Comparison of ENCODE assay signal across 23 mouse cellular contexts in the genomic region with DNA sequence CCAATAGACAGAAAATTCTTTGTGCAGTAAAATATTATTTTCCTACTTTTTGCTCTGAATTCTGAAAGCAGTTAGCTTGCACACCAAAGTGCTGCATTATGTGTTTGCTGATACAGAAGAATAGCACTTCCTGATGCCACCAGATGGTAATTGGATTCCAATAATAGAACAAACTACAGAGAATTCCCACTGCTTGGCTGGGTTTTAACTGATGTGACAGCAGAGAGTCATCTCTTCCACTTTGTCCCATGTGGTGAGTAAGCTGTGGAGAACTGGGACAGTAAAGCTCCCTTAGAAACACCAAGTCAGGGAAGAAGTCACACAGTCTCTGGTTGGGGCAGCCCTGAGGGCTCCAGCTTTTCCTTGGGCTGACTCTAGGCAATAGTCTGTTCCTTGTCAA.
DNase-seq lines count a peak whose midpoint lies in the region; ATAC-seq and TF ChIP-seq lines count a peak whose summit lies in the region.
"Had no signal": no experiment of that assay in that cellular context is flagged by ENCODE, and none has a peak within 500 bp of the region (broad histone marks: within the 10 kb centered on the region; RNA-seq: fewer than 3 reads in every experiment).

No protein-coding gene starts in this region.

- H3K9ac ChIP-seq in liver, embryonic 11.5 days (ENCODE audit: low read depth, low read length): no peak overlapping the region
- H3K9ac ChIP-seq: liver, postnatal 0 days; midbrain, embryonic 13.5 days had no signal

- TF ChIP-seq CTCF in cerebellum, adult 2 months (IDR thresholded peaks at IDR 0.05; ENCODE audit: borderline replicate concordance, insufficient read depth, low read depth, low read length): no peak
- TF ChIP-seq CTCF in layer of hippocampus, adult 2 months (conservative IDR thresholded peaks at IDR 0.05): peak; percentile 36

- H3K27me3 ChIP-seq in cerebellum, adult 2 months (ENCODE audit: control insufficient read depth, insufficient read depth, low read length): no peaks in the 10 kb centered on the region; the same call in 1 of the 2 replicates
- no peaks in the 10 kb centered on the region for H3K27me3 ChIP-seq in liver, embryonic 11.5 days (replicated peaks; ENCODE audit: control insufficient read depth, insufficient read depth, low read length)
- H3K27me3 ChIP-seq: midbrain, embryonic 13.5 days had no signal

- intact Hi-C loops in left cerebral cortex, postnatal 4 days (cut with DNase I): no loop called here
- intact Hi-C loops in left cerebral cortex, postnatal 25 days (cut with DNase I): no loop called here

- no peak for TF ChIP-seq POLR2A in cerebellum, adult 2 months (IDR thresholded peaks at IDR 0.05; ENCODE audit: borderline replicate concordance, insufficient read depth, low read length)

- no peaks in the 10 kb centered on the region for H3K36me3 ChIP-seq in liver, embryonic 11.5 days (ENCODE audit: control insufficient read depth, insufficient read depth, low read length)
- H3K36me3 ChIP-seq: embryonic facial prominence, embryonic 10.5 days; midbrain, embryonic 13.5 days had no signal

- DNase-seq in cerebellum, adult 2 months: peak; percentile 3 to 4
- DNase-seq in cerebellum, postnatal 10 days: no peak
- DNase-seq in left cerebral cortex, adult 8-10 months (ENCODE audit: low spot score in 2 of 2): peak; percentile 1 to 7
- DNase-seq in left cerebral cortex, postnatal 4 days: no peak
- peak; percentile 16 to 44 for DNase-seq in layer of hippocampus, adult 2 months (ENCODE audit: low spot score in 2 of 2)
- peak; percentile 12 to 64 for DNase-seq in left cerebral cortex, postnatal 25 days (ENCODE audit: low spot score in 2 of 2)
- no peak for DNase-seq in ovary, adult 18-20 months (ENCODE audit: low spot score)
- no peak for DNase-seq in liver, embryonic 11.5 days (ENCODE audit: low spot score)
- DNase-seq: adrenal gland, postnatal 14 days; cerebellum, adult 18-20 months; gastrocnemius, postnatal 36 days; kidney, adult 2 months; kidney, postnatal 10 days; liver; liver, postnatal 0 days; lung, postnatal 10 days; thymus, postnatal 36 days had no signal

- H3K4me2 ChIP-seq in liver, embryonic 11.5 days: no peak overlapping the region
- H3K4me2 ChIP-seq: midbrain, embryonic 13.5 days had no signal

- no peak overlapping the region for H3K27ac ChIP-seq in cerebellum, adult 2 months (ENCODE audit: insufficient read depth, low read length)
- H3K27ac ChIP-seq in layer of hippocampus, adult 2 months: peak overlapping the region; percentile 32; the same call in 1 of the 2 replicates
- no peak overlapping the region for H3K27ac ChIP-seq in liver, embryonic 11.5 days (ENCODE audit: low read depth, low read length)
- H3K27ac ChIP-seq: embryonic facial prominence, embryonic 10.5 days; midbrain, embryonic 13.5 days had no signal

- ATAC-seq in liver, embryonic 11.5 days (replicated peaks; ENCODE audit: low FRiP score): no peak
- ATAC-seq: activated CD4-positive, CD25-positive, alpha-beta regulatory T cell, adult 4 months; CD4-positive, CD25-positive, alpha-beta regulatory T cell, adult 4 months; inflammation-experienced regulatory T-cells, adult 6 months; liver, postnatal 0 days; midbrain, embryonic 13.5 days had no signal

- no peaks in the 10 kb centered on the region for H3K9me3 ChIP-seq in liver, embryonic 11.5 days (ENCODE audit: control insufficient read depth, low read length)
- H3K9me3 ChIP-seq: embryonic facial prominence, embryonic 10.5 days; midbrain, embryonic 13.5 days had no signal

- no peak overlapping the region for H3K4me3 ChIP-seq in cerebellum, adult 2 months (replicated peaks; ENCODE audit: insufficient read depth, low read depth, low read length)
- no peak overlapping the region for H3K4me3 ChIP-seq in layer of hippocampus, adult 2 months
- no peak overlapping the region for H3K4me3 ChIP-seq in liver, embryonic 11.5 days (ENCODE audit: low read depth, low read length)
- H3K4me3 ChIP-seq: embryonic facial prominence, embryonic 10.5 days; midbrain, embryonic 13.5 days; myocyte had no signal

- no peaks in the 10 kb centered on the region for H3K4me1 ChIP-seq in cerebellum, adult 2 months (ENCODE audit: control insufficient read depth, insufficient read depth, low read length)
- no peaks in the 10 kb centered on the region for H3K4me1 ChIP-seq in liver, embryonic 11.5 days (replicated peaks; ENCODE audit: control insufficient read depth, insufficient read depth, low read length)
- H3K4me1 ChIP-seq: embryonic facial prominence, embryonic 10.5 days; midbrain, embryonic 13.5 days had no signal

Comparison
In these comparisons a context has a peak if more than half of its experiments do, and no peak if none do; other contexts are left out.
1. DNase-seq: peak in cerebellum, adult 2 months (2 of 2), left cerebral cortex, adult 8-10 months (2 of 2), layer of hippocampus, adult 2 months (2 of 2) and left cerebral cortex, postnatal 25 days (2 of 2); none in cerebellum, postnatal 10 days (0 of 2), left cerebral cortex, postnatal 4 days (single experiment), ovary, adult 18-20 months (single experiment) and liver, embryonic 11.5 days (single experiment).